Mouse (Mus musculus) cerebellum, adult 2 months (tissue): ENCODE results near the gene Olfr559.
A peak's percentile ranks its signal among the peaks of the same experiment; 100 is the strongest.

Experiments
- CTCF ChIP-seq: fragments of 200-500 bp; IDR thresholded peaks from 2 replicates; pipeline ENCODE4 v1.5.1; 2011; ENCODE audit warnings: low read depth, mild to moderate bottlenecking, control low read depth, low read length, moderate library complexity, borderline replicate concordance; ENCODE audit not compliant: insufficient read depth
- POLR2A ChIP-seq: fragments of 200-500 bp; IDR thresholded peaks from 2 replicates; pipeline ENCODE4 v1.6.1; 2011; ENCODE audit warnings: low read length, control low read depth, borderline replicate concordance; ENCODE audit not compliant: insufficient read depth

- peak; percentile 73 for TF ChIP-seq CTCF
- no peak for TF ChIP-seq POLR2A
These were observed 31.7 kb downstream of the Olfr559 start, which contains the start of gene Olfr557 for GRCm38 (mm10) chr7:102695358-102696125.
